Mouse (Mus musculus): ENCODE measurements around the gene Tmem132b.

DNA sequence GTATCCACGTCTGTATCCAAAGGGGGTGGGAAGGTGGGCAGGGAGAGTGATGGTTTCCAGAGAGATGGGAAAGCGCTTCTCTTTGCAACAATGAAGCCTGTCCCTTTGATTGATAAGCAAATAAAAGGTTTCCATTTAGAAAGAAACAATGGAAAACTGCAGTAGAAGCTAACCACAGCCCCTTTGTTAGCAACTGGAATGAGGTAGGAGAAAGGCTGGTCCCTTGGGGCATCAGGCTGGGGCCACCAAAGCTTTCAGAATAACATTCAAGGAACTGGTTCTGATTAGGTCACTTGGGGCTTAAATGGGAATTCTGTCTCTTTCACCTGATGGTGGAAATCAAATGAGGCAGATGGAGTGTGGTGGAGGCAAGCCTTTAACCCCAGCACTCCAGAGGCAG is 118.4 kb downstream of the Tmem132b start:
- no peak for TF ChIP-seq CTCF (conservative IDR thresholded peaks at IDR 0.05 in 1 of 2, IDR thresholded peaks at IDR 0.05 in 1 of 2; ENCODE audit: low read depth in 2 of 2, low read length in 2 of 2)
- no peak for TF ChIP-seq BHLHE40 (IDR thresholded peaks at IDR 0.05; ENCODE audit: low read depth, low read length)
